Mouse (Mus musculus): ENCODE results near the gene Egfl6. TPM values are rescaled to one million over a fixed set of nuclear protein-coding genes. Genes with fewer than 3 reads are reported as not detected.

Egfl6 gene
- polyA plus RNA-seq, 1 experiment from 2014 or later: 3.7 TPM

Other genes with a start within 250 kb of the Egfl6 start
- gene Trappc2, start 145.1 kb downstream of the Egfl6 start, polyA plus RNA-seq (2015; fragmentation: Nextera tagmentation; extraction: Ambion mirVana): 36.5 and 40.8 TPM in 2 replicates
- 3.8 and 4.3 TPM in 2 replicates for gene Ofd1, start 145.0 kb downstream of the Egfl6 start, polyA plus RNA-seq (2015; fragmentation: Nextera tagmentation; extraction: Ambion mirVana)
- 30.7 and 33.1 TPM in 2 replicates for gene Rab9, start 105.9 kb downstream of the Egfl6 start, polyA plus RNA-seq (2015; fragmentation: Nextera tagmentation; extraction: Ambion mirVana)
- gene Tceanc, start 67.2 kb downstream of the Egfl6 start, polyA plus RNA-seq (2015; fragmentation: Nextera tagmentation; extraction: Ambion mirVana): 5.7 and 6.3 TPM in 2 replicates